Mouse (Mus musculus): Measurements from ENCODE around the gene Ttpal. TPM values are rescaled to one million over a fixed set of nuclear protein-coding genes. Genes with fewer than 3 reads are reported as not detected.

Gene Ttpal
- polyA plus RNA-seq (2014; fragmentation: Illumina TruSeq; extraction: RNeasy Lipid Tissue Mini Kit (QIAGEN cat#74804); ENCODE audit: low read depth, low replicate concordance): 11.9 TPM

GRCm38 (mm10) chr2:163602101-163602971, at the start of gene Ttpal:
Ttpal (plus strand) TSS chr2:163602314.

GRCm38 (mm10) chr2:163644575-163645385, 42.7 kb downstream of the Ttpal start, which contains the start of gene Serinc3:
Serinc3 (minus strand) TSS chr2:163645131.

GRCm38 (mm10) chr2:163657975-163658886, 56.1 kb downstream of the Ttpal start, which contains the start of gene Pkig:
Pkig (plus strand) TSS chr2:163658386.

Other genes starting within 250 kb of the Ttpal start
- gene Jph2, start 204.3 kb upstream of the Ttpal start, polyA plus RNA-seq (2014; fragmentation: Illumina TruSeq; extraction: RNeasy Lipid Tissue Mini Kit (QIAGEN cat#74804); ENCODE audit: low read depth, low replicate concordance): not detected
- gene Oser1, start 177.6 kb upstream of the Ttpal start, polyA plus RNA-seq (2014; fragmentation: Illumina TruSeq; extraction: RNeasy Lipid Tissue Mini Kit (QIAGEN cat#74804); ENCODE audit: low read depth, low replicate concordance): 33.6 TPM
- gene Gdap1l1, start 163.8 kb upstream of the Ttpal start, polyA plus RNA-seq (2014; fragmentation: Illumina TruSeq; extraction: RNeasy Lipid Tissue Mini Kit (QIAGEN cat#74804); ENCODE audit: low read depth, low replicate concordance): not detected
- 15.5 TPM for gene Fitm2, start 129.7 kb upstream of the Ttpal start, polyA plus RNA-seq (2014; fragmentation: Illumina TruSeq; extraction: RNeasy Lipid Tissue Mini Kit (QIAGEN cat#74804); ENCODE audit: low read depth, low replicate concordance)
- not detected for gene R3hdml, start 110.0 kb upstream of the Ttpal start, polyA plus RNA-seq (2014; fragmentation: Illumina TruSeq; extraction: RNeasy Lipid Tissue Mini Kit (QIAGEN cat#74804); ENCODE audit: low read depth, low replicate concordance)
- 129 TPM for gene Hnf4a, start 95.5 kb upstream of the Ttpal start, polyA plus RNA-seq (2014; fragmentation: Illumina TruSeq; extraction: RNeasy Lipid Tissue Mini Kit (QIAGEN cat#74804); ENCODE audit: low read depth, low replicate concordance)
- gene Serinc3, start 42.8 kb downstream of the Ttpal start, polyA plus RNA-seq (2014; fragmentation: Illumina TruSeq; extraction: RNeasy Lipid Tissue Mini Kit (QIAGEN cat#74804); ENCODE audit: low read depth, low replicate concordance): 201 TPM
- gene Pkig, start 56.1 kb downstream of the Ttpal start, polyA plus RNA-seq (2014; fragmentation: Illumina TruSeq; extraction: RNeasy Lipid Tissue Mini Kit (QIAGEN cat#74804); ENCODE audit: low read depth, low replicate concordance): 10.3 TPM
- 0.45 TPM for gene Ada, start 147.9 kb downstream of the Ttpal start, polyA plus RNA-seq (2014; fragmentation: Illumina TruSeq; extraction: RNeasy Lipid Tissue Mini Kit (QIAGEN cat#74804); ENCODE audit: low read depth, low replicate concordance)
- gene Ccn5, start 218.5 kb downstream of the Ttpal start, polyA plus RNA-seq (2014; fragmentation: Illumina TruSeq; extraction: RNeasy Lipid Tissue Mini Kit (QIAGEN cat#74804); ENCODE audit: low read depth, low replicate concordance): not detected

All from liver, adult 10 weeks (tissue).